Mouse (Mus musculus) erythroblast, embryonic 14.5 days (primary cell): Measurements from ENCODE around the gene Tm9sf1. TPM values are rescaled to one million over a fixed set of nuclear protein-coding genes. Genes with fewer than 3 reads are reported as not detected.

Experiments used
- H3K27me3 ChIP-seq: 2 replicates; pipeline ENCODE4 v1.6.1; 2012; ENCODE audit warnings: inconsistent platforms; ENCODE audit not compliant: control insufficient read depth
- H3K36me3 ChIP-seq: 2 replicates; pipeline ENCODE4 v1.6.1; 2012; ENCODE audit warnings: mild to moderate bottlenecking, inconsistent platforms; ENCODE audit not compliant: control insufficient read depth
- H3K4me1 ChIP-seq: 2 replicates; pipeline ENCODE4 v1.6.1; 2012; ENCODE audit warnings: inconsistent platforms; ENCODE audit not compliant: control insufficient read depth
- H3K4me3 ChIP-seq: replicated peaks from 2 replicates; pipeline ENCODE3; 2012; ENCODE audit warnings: moderate library complexity, mild to moderate bottlenecking, inconsistent platforms
- H3K9me3 ChIP-seq: 2 replicates; pipeline ENCODE4 v1.6.1; 2012; ENCODE audit warnings: low read length, inconsistent platforms, mixed read lengths; ENCODE audit not compliant: control insufficient read depth
- GATA1 ChIP-seq: IDR thresholded peaks from 2 replicates; pipeline ENCODE4 v1.6.1; 2012; ENCODE audit warnings: low read length, inconsistent platforms, mixed read lengths
- TAL1 ChIP-seq: IDR thresholded peaks from 3 replicates; pipeline ENCODE4 v1.6.1; 2012; ENCODE audit warnings: low read length, inconsistent platforms, mixed read lengths
- polyA plus RNA-seq: library from polyadenylated mRNA; stranded (reverse); fragments of >175 nt; gene quantifications from 2 replicates; pipeline ENCODE4 v1.2.3, GENCODE M21; 2012

Tm9sf1 gene
- polyA plus RNA-seq, 1 experiment, result 1.1 TPM

GRCm38 (mm10) chr14:55640816-55641215 lies 2.8 kb downstream of the Tm9sf1 start:
- Histone ChIP-seq H3K4me3 (no peak overlapping the region), H3K36me3 (peaks cover 72% of the 10 kb centered on the region), H3K9me3 (no peaks in the 10 kb centered on the region), H3K4me1 (peaks cover 59% of the 10 kb centered on the region), H3K27me3 (no peaks in the 10 kb centered on the region)
- TF ChIP-seq TAL1 (no peak), GATA1 (no peak)

GRCm38 (mm10) chr14:55637795-55638194 lies 5.8 kb downstream of the Tm9sf1 start, which contains the start of gene Gm49378:
Gm49378 (minus strand) TSS chr14:55637895.
- H3K4me1 ChIP-seq, result peaks cover 60% of the 10 kb centered on the region
- H3K9me3 ChIP-seq, result no peaks in the 10 kb centered on the region
- TF ChIP-seq TAL1 (no peak), GATA1 (no peak)
- H3K4me3 ChIP-seq, result no peak within 1 kb of the TSS
- no peaks in the 10 kb centered on the region for H3K27me3 ChIP-seq
- H3K36me3 ChIP-seq, result peaks cover 90% of the 10 kb centered on the region

- peaks cover 39% of the 10 kb centered on the region for H3K4me1 ChIP-seq
- no peaks in the 10 kb centered on the region for H3K27me3 ChIP-seq
- peak within 1 kb of the TSS; percentile 71 for H3K4me3 ChIP-seq
- TF ChIP-seq GATA1 (no peak), TAL1 (no peak)
- H3K9me3 ChIP-seq, result no peaks in the 10 kb centered on the region
- peaks cover 96% of the 10 kb centered on the region for H3K36me3 ChIP-seq
These were observed 8.0 kb downstream of the Tm9sf1 start, which contains the start of gene Ipo4 for GRCm38 (mm10) chr14:55635523-55636007. Ipo4 (minus strand) TSS chr14:55635957.

GRCm38 (mm10) chr14:55634874-55635522 lies 8.6 kb downstream of the Tm9sf1 start:
- peaks cover 38% of the 10 kb centered on the region for H3K4me1 ChIP-seq
- TF ChIP-seq GATA1, result no peak
- no peak for TF ChIP-seq TAL1
- H3K9me3 ChIP-seq, result no peaks in the 10 kb centered on the region
- no peaks in the 10 kb centered on the region for H3K27me3 ChIP-seq
- peaks cover 96% of the 10 kb centered on the region for H3K36me3 ChIP-seq
- H3K4me3 ChIP-seq, result peak overlapping the region; percentile 71

GRCm38 (mm10) chr14:55629312-55629711 lies 14.3 kb downstream of the Tm9sf1 start:
- no peak overlapping the region for H3K4me3 ChIP-seq
- TF ChIP-seq TAL1 (no peak), GATA1 (no peak)
- H3K27me3 ChIP-seq, result no peaks in the 10 kb centered on the region
- H3K9me3 ChIP-seq, result no peaks in the 10 kb centered on the region
- H3K4me1 ChIP-seq, result peaks cover 29% of the 10 kb centered on the region
- peaks cover 100% of the 10 kb centered on the region for H3K36me3 ChIP-seq

GRCm38 (mm10) chr14:55628077-55628827 lies 15.4 kb downstream of the Tm9sf1 start:
- Histone ChIP-seq H3K27me3 (no peaks in the 10 kb centered on the region), H3K9me3 (no peaks in the 10 kb centered on the region), H3K4me3 (no peak overlapping the region), H3K36me3 (peaks cover 94% of the 10 kb centered on the region), H3K4me1 (peaks cover 26% of the 10 kb centered on the region)
- no peak for TF ChIP-seq TAL1
- no peak for TF ChIP-seq GATA1

- peaks cover 64% of the 10 kb centered on the region for H3K4me1 ChIP-seq
- no peaks in the 10 kb centered on the region for H3K27me3 ChIP-seq
- H3K4me3 ChIP-seq, result peak overlapping the region; percentile 23
- TF ChIP-seq TAL1 (no peak), GATA1 (peak; percentile 69)
- no peaks in the 10 kb centered on the region for H3K9me3 ChIP-seq
- peaks cover 2% of the 10 kb centered on the region for H3K36me3 ChIP-seq
These were observed 25.0 kb downstream of the Tm9sf1 start for GRCm38 (mm10) chr14:55618486-55619195.

- Histone ChIP-seq H3K36me3 (no peaks in the 10 kb centered on the region; the same call in 1 of the 2 replicates), H3K9me3 (no peaks in the 10 kb centered on the region), H3K4me3 (peak within 1 kb of the TSS; percentile 23), H3K4me1 (peaks cover 71% of the 10 kb centered on the region), H3K27me3 (no peaks in the 10 kb centered on the region)
- no peak for TF ChIP-seq TAL1
- no peak for TF ChIP-seq GATA1
These were observed 25.8 kb downstream of the Tm9sf1 start, which contains the start of gene Rec8 for GRCm38 (mm10) chr14:55617822-55618221. Rec8 (plus strand) TSS chr14:55618037.

- H3K4me1 ChIP-seq, result peaks cover 66% of the 10 kb centered on the region
- no peaks in the 10 kb centered on the region for H3K27me3 ChIP-seq
- H3K4me3 ChIP-seq, result no peak overlapping the region
- no peaks in the 10 kb centered on the region for H3K9me3 ChIP-seq
- H3K36me3 ChIP-seq, result no peaks in the 10 kb centered on the region
- no peak for TF ChIP-seq GATA1
- no peak for TF ChIP-seq TAL1
These were observed 26.8 kb downstream of the Tm9sf1 start for GRCm38 (mm10) chr14:55616844-55617243.
